8 mouse cellular contexts compared by ENCODE assay signal in genomic region chr1:130462084-130462861, GRCm38 (mm10). TPM values are rescaled to one million over a fixed set of nuclear protein-coding genes. Genes with fewer than 3 reads are reported as not detected.
A peak's percentile ranks its signal among the peaks of the same experiment; 100 is the strongest.
DNase-seq lines count a peak whose midpoint lies in the region; ATAC-seq and TF ChIP-seq lines count a peak whose summit lies in the region.

Gene Cd55, minus strand, starts transcription at chr1:130462744.

- H3K9me3 ChIP-seq in forebrain, embryonic 15.5 days, result no peaks in the 10 kb centered on the region

- peak within 1 kb of the TSS; percentile 35; the same call in 1 of the 2 replicates for H3K27ac ChIP-seq in forebrain, embryonic 15.5 days (replicated peaks)
- no peak within 1 kb of the TSS for H3K27ac ChIP-seq in olfactory bulb, adult 2 months (ENCODE audit: insufficient read depth, low read depth, low read length)
- H3K27ac ChIP-seq in thymus, adult 2 months (ENCODE audit: control insufficient read depth, insufficient read depth, low read length), result no peak within 1 kb of the TSS

- ATAC-seq in forebrain, embryonic 15.5 days (replicated peaks), result peak; percentile 98

- H3K4me3 ChIP-seq in forebrain, embryonic 15.5 days, result peak within 1 kb of the TSS; percentile 78
- peak within 1 kb of the TSS; percentile 72 for H3K4me3 ChIP-seq in lung, adult 2 months (replicated peaks; ENCODE audit: extremely low read depth, low read depth, low read length)
- peak within 1 kb of the TSS; percentile 68 for H3K4me3 ChIP-seq in olfactory bulb, adult 2 months (ENCODE audit: insufficient read depth, low read depth, low read length)
- peak within 1 kb of the TSS; percentile 41 for H3K4me3 ChIP-seq in thymus, adult 2 months (ENCODE audit: control insufficient read depth, insufficient read depth, low read length)

- H3K36me3 ChIP-seq in forebrain, embryonic 15.5 days, result no peaks in the 10 kb centered on the region
- no peaks in the 10 kb centered on the region for H3K36me3 ChIP-seq in thymus, adult 2 months (ENCODE audit: control insufficient read depth, insufficient read depth, low read length)

- H3K4me2 ChIP-seq in forebrain, embryonic 15.5 days (replicated peaks), result peak within 1 kb of the TSS; percentile 86

- WGBS in forebrain, embryonic 15.5 days, result under 1% methylated on average over 45 of the region's 45 CpGs
- under 1% methylated on average over 45 of the region's 45 CpGs for WGBS in lung, adult 2 months
- WGBS in olfactory bulb, adult 2 months, result under 1% methylated on average over 45 of the region's 45 CpGs
- 1% methylated on average over 45 of the region's 45 CpGs for WGBS in thymus, adult 2 months

- TF ChIP-seq POLR2A in lung, adult 2 months (IDR thresholded peaks at IDR 0.05; ENCODE audit: borderline replicate concordance, extremely low read depth, low read depth, low read length), result peak; percentile 30; the same call in 1 of the 2 replicates
- TF ChIP-seq POLR2A in olfactory bulb, adult 2 months (IDR thresholded peaks at IDR 0.05; ENCODE audit: insufficient read depth, low read depth, low read length), result no peak
- TF ChIP-seq POLR2A in thymus, adult 2 months (IDR thresholded peaks at IDR 0.05; ENCODE audit: control insufficient read depth, extremely low read depth, insufficient read depth, low read length, poor library complexity), result peak; percentile 38; the same call in 1 of the 2 replicates

- no peaks in the 10 kb centered on the region for H3K4me1 ChIP-seq in forebrain, embryonic 15.5 days
- peaks cover 4% of the 10 kb centered on the region; the same call in 1 of the 2 replicates for H3K4me1 ChIP-seq in lung, adult 2 months (ENCODE audit: control insufficient read depth, insufficient read depth, low read length)
- H3K4me1 ChIP-seq in olfactory bulb, adult 2 months (ENCODE audit: control insufficient read depth, insufficient read depth, low read length), result peaks cover 10% of the 10 kb centered on the region
- H3K4me1 ChIP-seq in thymus, adult 2 months (replicated peaks; ENCODE audit: control insufficient read depth, insufficient read depth, low read length), result 0 out of 2 replicates have a peak, but pooled peaks cover 8% of the 10 kb centered on the region

- intact Hi-C loops in heart, postnatal 25 days (cut with DNase I), result no loop called here

- DNase-seq in ES-CJ7 (ENCODE audit: low read depth, low spot score), result peak; percentile 89
- DNase-seq in cerebellum, adult 11-12 months, result peak; percentile 53
- DNase-seq in heart, postnatal 25 days (ENCODE audit: low spot score), result peak; percentile 74
- peak; percentile 81 to 85 for DNase-seq in layer of hippocampus, adult 18-20 months (ENCODE audit: low spot score in 2 of 2)
- peak; percentile 89 for DNase-seq in lung, adult 2 months
- peak; percentile 89 for DNase-seq in thymus, adult 2 months

- H3K9ac ChIP-seq in forebrain, embryonic 15.5 days (replicated peaks), result peak within 1 kb of the TSS; percentile 68

- TF ChIP-seq CTCF in lung, adult 2 months (IDR thresholded peaks at IDR 0.05; ENCODE audit: insufficient read depth, low read length), result peak; percentile 48
- TF ChIP-seq CTCF in olfactory bulb, adult 2 months (IDR thresholded peaks at IDR 0.05; ENCODE audit: insufficient read depth, low read depth, low read length), result peak; percentile 87
- peak; percentile 97 for TF ChIP-seq CTCF in thymus, adult 2 months (IDR thresholded peaks at IDR 0.05; ENCODE audit: borderline replicate concordance, control insufficient read depth, extremely low read depth, insufficient read depth, low read length, poor library complexity)

- H3K27me3 ChIP-seq in forebrain, embryonic 15.5 days, result no peaks in the 10 kb centered on the region
- H3K27me3 ChIP-seq in thymus, adult 2 months (ENCODE audit: control insufficient read depth, insufficient read depth, low read length), result no peaks in the 10 kb centered on the region

RNA-seq across cellular contexts. Expression of gene Cd55, which starts in this region (rescaled TPM):
- 3.8 and 4.1 TPM in 2 replicates for polyA plus RNA-seq in forebrain, embryonic 15.5 days (2015; fragmentation: Nextera tagmentation; extraction: Ambion mirVana)
- 10 to 100 TPM in 1 of 2 experiments, 1 to 10 TPM in 1; 9.1 to 10.7 TPM for total RNA-seq in heart, postnatal 25 days (2021)
- 1 to 10 TPM; 4.4 to 5.5 TPM for total RNA-seq in layer of hippocampus, adult 18-20 months (2021)
- 21.1 and 24.2 TPM in 2 replicates for polyA plus RNA-seq in lung, adult 2 months (2012; rRNA removed)
- polyA plus RNA-seq in olfactory bulb, adult 2 months (2012; ENCODE audit: insufficient read depth, insufficient read length, low replicate concordance, missing spikeins), result not detected in 2 replicates
- polyA plus RNA-seq in thymus, adult 2 months (2012; rRNA removed), result 3.4 and 3.6 TPM in 2 replicates
